Mouse (Mus musculus): ENCODE data around the gene Bmp5. TPM values are rescaled to one million over a fixed set of nuclear protein-coding genes. Genes with fewer than 3 reads are reported as not detected.

Bmp5 gene
- 7.2 and 7.8 TPM in 2 replicates for polyA plus RNA-seq (2015; fragmentation: Nextera tagmentation; extraction: Ambion mirVana)

GRCm38 (mm10) chr9:75775129-75775845 is at the start of gene Bmp5:
Gene Bmp5 (plus strand): TSS chr9:75775364.
- Histone ChIP-seq H3K27me3 (replicated peaks; ENCODE audit: control insufficient read depth, insufficient read depth, low read length) (no peaks in the 10 kb centered on the region), H3K4me3 (ENCODE audit: low read length) (peak within 1 kb of the TSS; percentile 52), H3K27ac (ENCODE audit: low read length) (peak within 1 kb of the TSS; percentile 54), H3K4me2 (ENCODE audit: low read depth, low read length) (peak within 1 kb of the TSS; percentile 49), H3K36me3 (ENCODE audit: control insufficient read depth, insufficient read depth, low read length) (no peaks in the 10 kb centered on the region), H3K9me3 (ENCODE audit: control insufficient read depth, low read length) (no peaks in the 10 kb centered on the region), H3K9ac (ENCODE audit: low read depth, low read length) (peak within 1 kb of the TSS; percentile 67), H3K4me1 (ENCODE audit: control insufficient read depth, insufficient read depth, low read length) (no peaks in the 10 kb centered on the region)
- WGBS, result 26% methylated on average over 7 of the region's 7 CpGs
- no peak for ATAC-seq

- no peaks in the 10 kb centered on the region for H3K36me3 ChIP-seq (ENCODE audit: control insufficient read depth, insufficient read depth, low read length)
- no peak for ATAC-seq
- no peak overlapping the region for H3K4me3 ChIP-seq (ENCODE audit: low read length)
- H3K9me3 ChIP-seq (ENCODE audit: control insufficient read depth, low read length), result no peaks in the 10 kb centered on the region
- H3K4me1 ChIP-seq (ENCODE audit: control insufficient read depth, insufficient read depth, low read length), result no peaks in the 10 kb centered on the region
- no peak overlapping the region for H3K27ac ChIP-seq (ENCODE audit: low read length)
- H3K4me2 ChIP-seq (ENCODE audit: low read depth, low read length), result no peak overlapping the region
- H3K27me3 ChIP-seq (replicated peaks; ENCODE audit: control insufficient read depth, insufficient read depth, low read length), result no peaks in the 10 kb centered on the region
- no peak overlapping the region for H3K9ac ChIP-seq (ENCODE audit: low read depth, low read length)
- 28% methylated on average over 5 of the region's 5 CpGs for WGBS
Observed at GRCm38 (mm10) chr9:75760075-75760474, 15.1 kb upstream of the Bmp5 start.

GRCm38 (mm10) chr9:75761567-75761966 is 13.6 kb upstream of the Bmp5 start:
- H3K9me3 ChIP-seq (ENCODE audit: control insufficient read depth, low read length), result no peaks in the 10 kb centered on the region
- H3K27me3 ChIP-seq (replicated peaks; ENCODE audit: control insufficient read depth, insufficient read depth, low read length), result no peaks in the 10 kb centered on the region
- H3K36me3 ChIP-seq (ENCODE audit: control insufficient read depth, insufficient read depth, low read length), result no peaks in the 10 kb centered on the region
- 89% methylated on average over 2 of the region's 2 CpGs for WGBS
- H3K27ac ChIP-seq (ENCODE audit: low read length), result no peak overlapping the region
- H3K4me2 ChIP-seq (ENCODE audit: low read depth, low read length), result no peak overlapping the region
- H3K4me1 ChIP-seq (ENCODE audit: control insufficient read depth, insufficient read depth, low read length), result no peaks in the 10 kb centered on the region
- ATAC-seq, result no peak
- H3K4me3 ChIP-seq (ENCODE audit: low read length), result no peak overlapping the region
- no peak overlapping the region for H3K9ac ChIP-seq (ENCODE audit: low read depth, low read length)

GRCm38 (mm10) chr9:75762487-75762886 is 12.7 kb upstream of the Bmp5 start:
- ATAC-seq, result no peak
- Histone ChIP-seq H3K9me3 (ENCODE audit: control insufficient read depth, low read length) (no peaks in the 10 kb centered on the region), H3K27ac (ENCODE audit: low read length) (no peak overlapping the region), H3K4me1 (ENCODE audit: control insufficient read depth, insufficient read depth, low read length) (no peaks in the 10 kb centered on the region), H3K4me3 (ENCODE audit: low read length) (no peak overlapping the region), H3K4me2 (ENCODE audit: low read depth, low read length) (no peak overlapping the region), H3K36me3 (ENCODE audit: control insufficient read depth, insufficient read depth, low read length) (no peaks in the 10 kb centered on the region), H3K27me3 (replicated peaks; ENCODE audit: control insufficient read depth, insufficient read depth, low read length) (no peaks in the 10 kb centered on the region), H3K9ac (ENCODE audit: low read depth, low read length) (no peak overlapping the region)
- whole genome bisulfite sequencing, result 23% methylated on average over 5 of the region's 5 CpGs

- 77% methylated on average over 7 of the region's 7 CpGs for WGBS
- Histone ChIP-seq H3K36me3 (ENCODE audit: control insufficient read depth, insufficient read depth, low read length) (no peaks in the 10 kb centered on the region), H3K4me3 (ENCODE audit: low read length) (no peak overlapping the region), H3K9ac (ENCODE audit: low read depth, low read length) (no peak overlapping the region), H3K9me3 (ENCODE audit: control insufficient read depth, low read length) (no peaks in the 10 kb centered on the region), H3K27ac (ENCODE audit: low read length) (no peak overlapping the region), H3K4me1 (ENCODE audit: control insufficient read depth, insufficient read depth, low read length) (no peaks in the 10 kb centered on the region), H3K27me3 (replicated peaks; ENCODE audit: control insufficient read depth, insufficient read depth, low read length) (no peaks in the 10 kb centered on the region), H3K4me2 (ENCODE audit: low read depth, low read length) (no peak overlapping the region)
- ATAC-seq, result no peak
Observed at GRCm38 (mm10) chr9:75764792-75765191, 10.4 kb upstream of the Bmp5 start.

- WGBS, result 76% methylated on average over 5 of the region's 5 CpGs
- H3K27ac ChIP-seq (ENCODE audit: low read length), result no peak overlapping the region
- no peak for ATAC-seq
- no peak overlapping the region for H3K4me3 ChIP-seq (ENCODE audit: low read length)
- H3K36me3 ChIP-seq (ENCODE audit: control insufficient read depth, insufficient read depth, low read length), result no peaks in the 10 kb centered on the region
- no peaks in the 10 kb centered on the region for H3K4me1 ChIP-seq (ENCODE audit: control insufficient read depth, insufficient read depth, low read length)
- H3K4me2 ChIP-seq (ENCODE audit: low read depth, low read length), result no peak overlapping the region
- no peak overlapping the region for H3K9ac ChIP-seq (ENCODE audit: low read depth, low read length)
- no peaks in the 10 kb centered on the region for H3K27me3 ChIP-seq (replicated peaks; ENCODE audit: control insufficient read depth, insufficient read depth, low read length)
- H3K9me3 ChIP-seq (ENCODE audit: control insufficient read depth, low read length), result no peaks in the 10 kb centered on the region
Observed at GRCm38 (mm10) chr9:75766521-75766920, 8.6 kb upstream of the Bmp5 start.

GRCm38 (mm10) chr9:75769042-75769441 is 6.1 kb upstream of the Bmp5 start:
- Histone ChIP-seq H3K27me3 (replicated peaks; ENCODE audit: control insufficient read depth, insufficient read depth, low read length) (no peaks in the 10 kb centered on the region), H3K27ac (ENCODE audit: low read length) (no peak overlapping the region), H3K4me1 (ENCODE audit: control insufficient read depth, insufficient read depth, low read length) (no peaks in the 10 kb centered on the region), H3K4me3 (ENCODE audit: low read length) (no peak overlapping the region), H3K9me3 (ENCODE audit: control insufficient read depth, low read length) (no peaks in the 10 kb centered on the region), H3K4me2 (ENCODE audit: low read depth, low read length) (no peak overlapping the region), H3K9ac (ENCODE audit: low read depth, low read length) (no peak overlapping the region), H3K36me3 (ENCODE audit: control insufficient read depth, insufficient read depth, low read length) (no peaks in the 10 kb centered on the region)
- no peak for ATAC-seq
- WGBS, result 52% methylated on average over 3 of the region's 3 CpGs

GRCm38 (mm10) chr9:75776153-75776552 is 989 bp downstream of the Bmp5 start:
- Histone ChIP-seq H3K27ac (ENCODE audit: low read length) (peak overlapping the region; percentile 54), H3K4me2 (ENCODE audit: low read depth, low read length) (peak overlapping the region; percentile 49)
- WGBS, result 33% methylated on average over 7 of the region's 7 CpGs

GRCm38 (mm10) chr9:75778762-75779346 is 3.7 kb downstream of the Bmp5 start:
- peak overlapping the region; percentile 30 for H3K4me3 ChIP-seq (ENCODE audit: low read length)
- no peaks in the 10 kb centered on the region for H3K27me3 ChIP-seq (replicated peaks; ENCODE audit: control insufficient read depth, insufficient read depth, low read length)
- no peaks in the 10 kb centered on the region for H3K9me3 ChIP-seq (ENCODE audit: control insufficient read depth, low read length)
- H3K4me1 ChIP-seq (ENCODE audit: control insufficient read depth, insufficient read depth, low read length), result no peaks in the 10 kb centered on the region
- H3K27ac ChIP-seq (ENCODE audit: low read length), result no peak overlapping the region
- WGBS, result 51% methylated on average over 9 of the region's 9 CpGs
- peak overlapping the region; percentile 32 for H3K4me2 ChIP-seq (ENCODE audit: low read depth, low read length)
- ATAC-seq, result no peak
- H3K36me3 ChIP-seq (ENCODE audit: control insufficient read depth, insufficient read depth, low read length), result no peaks in the 10 kb centered on the region
- no peak overlapping the region for H3K9ac ChIP-seq (ENCODE audit: low read depth, low read length)

More at GRCm38 (mm10) chr9:75776153-75776552, 989 bp downstream of the Bmp5 start:
- ATAC-seq, result no peak
- Histone ChIP-seq H3K9me3 (ENCODE audit: control insufficient read depth, low read length) (no peaks in the 10 kb centered on the region), H3K4me3 (ENCODE audit: low read length) (peak overlapping the region; percentile 52), H3K27me3 (replicated peaks; ENCODE audit: control insufficient read depth, insufficient read depth, low read length) (no peaks in the 10 kb centered on the region), H3K9ac (ENCODE audit: low read depth, low read length) (peak overlapping the region; percentile 67), H3K4me1 (ENCODE audit: control insufficient read depth, insufficient read depth, low read length) (no peaks in the 10 kb centered on the region), H3K36me3 (ENCODE audit: control insufficient read depth, insufficient read depth, low read length) (no peaks in the 10 kb centered on the region)
